Mouse (Mus musculus) heart, embryonic 11.5 days (tissue): ENCODE measurements around the gene Sox5. TPM values are rescaled to one million over a fixed set of nuclear protein-coding genes. Genes with fewer than 3 reads are reported as not detected.

Experiments used
- ATAC-seq: fragments of 200-750 bp; cut with Nextera tagmentation; replicated peaks from 2 replicates; pipeline ENCODE4 v1.8.0; 2017; ENCODE audit warnings: moderate library complexity; ENCODE audit not compliant: insufficient number of reproducible peaks, low FRiP score, low TSS enrichment
- H3K27ac ChIP-seq: fragments of 300-500 bp; sonication (generic); 2 replicates; pipeline ENCODE4 v1.5.1; 2014; ENCODE audit warnings: mild to moderate bottlenecking, low read depth, low read length
- H3K27me3 ChIP-seq: fragments of 300-500 bp; sonication (generic); 2 replicates; pipeline ENCODE4 v1.6.1; 2014; ENCODE audit warnings: mild to moderate bottlenecking, low read length, mixed read lengths; ENCODE audit not compliant: control insufficient read depth, insufficient read depth
- H3K36me3 ChIP-seq: fragments of 300-500 bp; sonication (generic); 2 replicates; pipeline ENCODE4 v1.6.1; 2014; ENCODE audit warnings: mild to moderate bottlenecking, low read length, moderate library complexity, mixed read lengths; ENCODE audit not compliant: control insufficient read depth, insufficient read depth
- H3K4me1 ChIP-seq: fragments of 300-500 bp; sonication (generic); 2 replicates; pipeline ENCODE4 v1.6.1; 2014; ENCODE audit warnings: low read length; ENCODE audit not compliant: control insufficient read depth, insufficient read depth
- H3K4me2 ChIP-seq: fragments of 300-500 bp; sonication (generic); 2 replicates; pipeline ENCODE4 v1.6.1; 2014; ENCODE audit warnings: mild to moderate bottlenecking, moderate library complexity
- H3K4me3 ChIP-seq: fragments of 300-500 bp; sonication (generic); 2 replicates; pipeline ENCODE4 v1.5.1; 2014; ENCODE audit warnings: low read depth, low read length
- H3K9ac ChIP-seq: fragments of 300-500 bp; sonication (generic); 2 replicates; pipeline ENCODE4 v1.6.1; 2014; ENCODE audit warnings: mild to moderate bottlenecking, low read depth, low read length, moderate library complexity
- H3K9me3 ChIP-seq: fragments of 300-500 bp; sonication (generic); replicated peaks from 2 replicates; pipeline ENCODE4 v1.6.1; 2016; ENCODE audit warnings: low read length; ENCODE audit not compliant: control insufficient read depth
- WGBS: fragments of 180-500 bp; shearing (Covaris S2); extraction: QIAGEN DNeasy Blood & Tissue Kit; methylation state at CpG from one replicate; pipeline ENCODE4 v1.1.7; 2014; ENCODE audit not compliant: insufficient replicate concordance; 5-methylcytosine and 5-hydroxymethylcytosine counted together
- polyA plus RNA-seq: library from polyadenylated mRNA; unstranded; fragments of >200 nt; fragmentation: Nextera tagmentation; extraction: Ambion mirVana; gene quantifications from 2 replicates; pipeline ENCODE4 v1.2.1, GENCODE M21; 2014

Gene Sox5
- polyA plus RNA-seq, 1 experiment from 2014 or later = 16.2 TPM

DNA sequence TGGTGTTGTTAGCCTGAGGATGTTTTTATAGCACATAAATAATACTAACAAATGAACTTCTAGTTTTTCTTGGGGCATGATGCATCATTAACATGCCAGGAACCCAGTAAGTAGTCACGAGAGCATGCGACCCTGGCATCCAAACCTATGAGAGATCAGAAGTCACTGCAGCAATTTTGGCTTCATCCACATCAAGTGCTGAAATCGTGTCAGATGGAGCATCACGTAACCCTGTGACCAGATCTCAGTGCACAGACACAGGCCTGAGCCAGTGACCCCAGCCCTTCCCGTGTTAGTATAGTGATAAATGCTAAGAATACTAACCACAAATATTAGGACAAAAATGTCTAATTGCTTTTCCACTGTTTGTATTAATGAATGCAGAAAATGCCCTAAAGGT, 58.8 kb downstream of the Sox5 start:
- Histone ChIP-seq H3K9ac (no peak overlapping the region), H3K9me3 (no peaks in the 10 kb centered on the region), H3K4me3 (no peak overlapping the region), H3K36me3 (no peaks in the 10 kb centered on the region), H3K27me3 (no peaks in the 10 kb centered on the region), H3K4me1 (no peaks in the 10 kb centered on the region), H3K4me2 (no peak overlapping the region), H3K27ac (no peak overlapping the region)
- ATAC-seq = no peak
- WGBS = 81% methylated on average over 5 of the region's 5 CpGs

- no peak for ATAC-seq
- Histone ChIP-seq H3K9me3 (no peaks in the 10 kb centered on the region), H3K9ac (no peak overlapping the region), H3K4me2 (no peak overlapping the region), H3K4me3 (no peak overlapping the region), H3K36me3 (no peaks in the 10 kb centered on the region), H3K4me1 (peaks cover 2% of the 10 kb centered on the region; the same call in 1 of the 2 replicates), H3K27me3 (no peaks in the 10 kb centered on the region), H3K27ac (no peak overlapping the region)
- whole genome bisulfite sequencing = 94% methylated on average over 13 of the region's 13 CpGs
These were observed 60.9 kb downstream of the Sox5 start for GRCm38 (mm10) chr6:144720846-144721245.

DNA sequence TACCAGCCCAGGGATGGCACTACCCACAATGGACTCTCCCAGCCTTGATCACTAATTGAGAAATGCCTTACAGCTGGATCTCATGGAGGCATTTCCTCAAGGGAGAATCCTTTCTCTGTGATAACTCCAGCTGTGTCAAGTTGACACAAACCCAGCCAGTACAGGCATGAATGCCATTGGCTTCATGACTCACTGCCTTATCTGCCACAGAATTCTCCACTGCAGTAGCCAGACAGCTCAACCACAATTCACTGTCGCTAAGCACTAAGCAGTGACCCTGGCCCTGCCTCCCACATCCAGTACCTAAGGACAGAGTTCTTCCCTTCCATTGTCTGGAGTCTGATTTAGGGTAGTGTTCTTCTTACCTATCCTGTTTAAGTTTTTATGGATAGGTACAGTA, 65.4 kb downstream of the Sox5 start:
- Histone ChIP-seq H3K27me3 (no peaks in the 10 kb centered on the region), H3K36me3 (no peaks in the 10 kb centered on the region), H3K4me3 (no peak overlapping the region), H3K4me1 (peaks cover 7% of the 10 kb centered on the region), H3K9me3 (no peaks in the 10 kb centered on the region), H3K9ac (no peak overlapping the region), H3K27ac (no peak overlapping the region), H3K4me2 (no peak overlapping the region)
- no peak for ATAC-seq
- WGBS = 15% methylated on average over 1 of the region's 1 CpGs

DNA sequence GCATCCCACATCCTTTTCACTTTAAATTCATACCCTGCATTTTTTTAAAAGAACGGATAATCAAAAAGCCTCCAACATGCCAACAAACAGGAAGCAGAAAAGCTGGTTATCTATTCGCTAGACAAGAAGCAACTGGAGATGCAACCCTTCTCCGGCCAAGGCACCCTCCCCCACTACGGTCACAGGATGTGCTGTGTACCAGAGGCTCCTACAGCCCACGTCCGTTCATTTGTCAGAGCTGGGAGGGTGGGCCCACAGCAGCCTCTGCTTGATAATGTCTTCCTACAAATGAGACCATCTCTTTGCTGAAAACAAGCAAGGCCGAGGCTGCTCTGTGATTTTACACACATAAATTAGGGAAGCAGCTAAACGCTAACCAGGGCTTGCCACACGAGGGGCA, 69.9 kb downstream of the Sox5 start:
- Histone ChIP-seq H3K4me3 (no peak overlapping the region), H3K9ac (no peak overlapping the region), H3K4me2 (0 out of 2 replicates have a peak overlapping the region, but pooled peaks have one; percentile 20), H3K4me1 (peaks cover 13% of the 10 kb centered on the region), H3K27ac (0 out of 2 replicates have a peak overlapping the region, but pooled peaks have one; percentile 3), H3K36me3 (no peaks in the 10 kb centered on the region), H3K27me3 (no peaks in the 10 kb centered on the region), H3K9me3 (no peaks in the 10 kb centered on the region)
- 24% methylated on average over 9 of the region's 9 CpGs for WGBS
- ATAC-seq = no peak; the same call in 1 of the 2 replicates

- 0 out of 2 replicates have a peak, but pooled peaks have one; percentile 46 for ATAC-seq
- peaks cover 11% of the 10 kb centered on the region; the same call in 1 of the 2 replicates for H3K4me1 ChIP-seq
- H3K27me3 ChIP-seq = no peaks in the 10 kb centered on the region
- 25% methylated on average over 5 of the region's 5 CpGs for WGBS
- no peak overlapping the region for H3K4me3 ChIP-seq
- H3K36me3 ChIP-seq = no peaks in the 10 kb centered on the region
- no peaks in the 10 kb centered on the region for H3K9me3 ChIP-seq
- no peak overlapping the region for H3K4me2 ChIP-seq
- H3K27ac ChIP-seq = no peak overlapping the region
- no peak overlapping the region for H3K9ac ChIP-seq
These were observed 71.0 kb downstream of the Sox5 start for GRCm38 (mm10) chr6:144710816-144711215.

GRCm38 (mm10) chr6:144709614-144710180, 72.1 kb downstream of the Sox5 start:
- Histone ChIP-seq H3K9ac (no peak overlapping the region), H3K4me1 (peaks cover 11% of the 10 kb centered on the region; the same call in 1 of the 2 replicates), H3K36me3 (no peaks in the 10 kb centered on the region), H3K4me2 (no peak overlapping the region), H3K27ac (no peak overlapping the region), H3K9me3 (no peaks in the 10 kb centered on the region), H3K27me3 (no peaks in the 10 kb centered on the region), H3K4me3 (no peak overlapping the region)
- no peak for ATAC-seq
- 75% methylated on average over 9 of the region's 9 CpGs for WGBS

GRCm38 (mm10) chr6:144708410-144708809, 73.4 kb downstream of the Sox5 start:
- 68% methylated on average over 4 of the region's 4 CpGs for WGBS
- Histone ChIP-seq H3K36me3 (no peaks in the 10 kb centered on the region), H3K9ac (no peak overlapping the region), H3K27me3 (no peaks in the 10 kb centered on the region), H3K9me3 (no peaks in the 10 kb centered on the region; the same call in 1 of the 2 replicates), H3K4me2 (no peak overlapping the region), H3K4me1 (peaks cover 7% of the 10 kb centered on the region; the same call in 1 of the 2 replicates), H3K4me3 (no peak overlapping the region), H3K27ac (no peak overlapping the region)
- ATAC-seq = no peak

- Histone ChIP-seq H3K9me3 (no peaks in the 10 kb centered on the region; the same call in 1 of the 2 replicates), H3K27me3 (no peaks in the 10 kb centered on the region), H3K27ac (no peak overlapping the region), H3K4me1 (peaks cover 7% of the 10 kb centered on the region; the same call in 1 of the 2 replicates), H3K36me3 (no peaks in the 10 kb centered on the region), H3K9ac (no peak overlapping the region), H3K4me3 (no peak overlapping the region), H3K4me2 (no peak overlapping the region)
- WGBS = 81% methylated on average over 1 of the region's 1 CpGs
- no peak for ATAC-seq
These were observed 73.8 kb downstream of the Sox5 start for GRCm38 (mm10) chr6:144707976-144708375.

DNA sequence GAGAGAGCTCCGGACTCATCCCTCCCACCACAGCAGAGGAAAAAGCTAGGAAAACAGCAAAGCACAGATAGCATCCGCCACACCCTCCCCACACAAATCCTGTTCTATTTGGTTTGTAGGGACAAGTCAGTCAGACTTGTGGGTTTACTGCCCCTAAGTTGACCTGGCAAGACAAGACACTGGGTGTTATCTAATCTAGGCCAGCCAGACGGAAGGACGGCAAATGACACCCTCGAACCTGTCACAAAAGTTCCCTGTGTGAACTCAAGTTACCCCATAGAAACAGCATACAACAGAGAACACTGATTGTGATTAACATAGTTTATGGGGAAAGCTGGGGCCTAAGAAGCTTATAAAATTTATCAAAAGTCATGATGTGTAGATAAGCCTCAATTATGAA, 76.8 kb downstream of the Sox5 start:
- H3K4me1 ChIP-seq = peaks cover 7% of the 10 kb centered on the region; the same call in 1 of the 2 replicates
- no peak overlapping the region for H3K4me3 ChIP-seq
- H3K36me3 ChIP-seq = no peaks in the 10 kb centered on the region
- no peak overlapping the region for H3K4me2 ChIP-seq
- no peak for ATAC-seq
- no peak overlapping the region for H3K9ac ChIP-seq
- no peaks in the 10 kb centered on the region; the same call in 1 of the 2 replicates for H3K9me3 ChIP-seq
- 37% methylated on average over 5 of the region's 5 CpGs for WGBS
- H3K27ac ChIP-seq = no peak overlapping the region
- no peaks in the 10 kb centered on the region for H3K27me3 ChIP-seq
